Comparison of ENCODE assay signal across 26 mouse cellular contexts in the genomic region with DNA sequence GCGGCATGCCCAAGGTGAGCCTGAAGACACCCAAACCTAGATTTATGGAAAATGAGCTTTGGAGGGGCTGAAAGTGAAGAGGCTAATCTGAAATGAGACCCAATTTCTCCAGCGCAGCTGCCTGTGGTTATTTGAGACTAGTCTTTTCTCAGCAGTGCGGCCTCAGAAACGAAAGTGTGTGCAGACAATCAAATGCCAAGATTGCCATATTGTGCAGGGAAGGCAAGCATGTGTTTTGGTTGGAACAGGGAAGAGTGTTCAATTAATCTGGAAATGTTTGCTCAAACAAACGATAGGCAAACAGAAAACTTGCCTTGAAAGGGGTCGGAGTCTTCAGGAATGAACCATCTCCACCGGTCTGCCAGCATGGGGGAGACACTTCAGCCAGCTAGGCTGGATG.
DNase-seq lines count a peak whose midpoint lies in the region; ATAC-seq and TF ChIP-seq lines count a peak whose summit lies in the region.
"Had no signal": no experiment of that assay in that cellular context is flagged by ENCODE, and none has a peak within 500 bp of the region (broad histone marks: within the 10 kb centered on the region; RNA-seq: fewer than 3 reads in every experiment).

No protein-coding gene starts in this region.

- no peaks in the 10 kb centered on the region for H3K36me3 ChIP-seq in forebrain, embryonic 16.5 days (ENCODE audit: control insufficient read depth, insufficient read depth)
- no peaks in the 10 kb centered on the region for H3K36me3 ChIP-seq in forebrain, embryonic 10.5 days (replicated peaks)
- H3K36me3 ChIP-seq in embryonic facial prominence, embryonic 15.5 days, result no peaks in the 10 kb centered on the region
- no peaks in the 10 kb centered on the region for H3K36me3 ChIP-seq in stomach, postnatal 0 days (ENCODE audit: control insufficient read depth, insufficient read depth, low read length)
- H3K36me3 ChIP-seq in kidney, embryonic 16.5 days (ENCODE audit: insufficient read depth, low read length), result no peaks in the 10 kb centered on the region
- H3K36me3 ChIP-seq: heart, embryonic 15.5 days; hindbrain, embryonic 13.5 days; limb, embryonic 15.5 days; midbrain, embryonic 15.5 days; neural tube, embryonic 12.5 days had no signal

- TF ChIP-seq EP300 in stomach, postnatal 0 days (optimal IDR thresholded peaks at IDR 0.05), result no peak

- DNase-seq in forebrain, embryonic 10.5 days (ENCODE audit: extremely low spot score, low spot score), result no peak
- DNase-seq in brain, adult 2 months (ENCODE audit: low read depth, low spot score), result peak; percentile 33
- peak; percentile 14 to 27 for DNase-seq in layer of hippocampus, postnatal 10 days (ENCODE audit: low spot score in 2 of 2)
- DNase-seq in thymus, adult 18-20 months, result no peak
- DNase-seq in stomach, postnatal 0 days (ENCODE audit: low spot score), result no peak
- DNase-seq: adrenal gland, postnatal 36 days; cerebellum, adult 18-20 months; gastrocnemius, postnatal 36 days; heart, postnatal 36 days; kidney, adult 2 months; kidney, postnatal 10 days; lung, embryonic 14.5 days; right cerebral cortex, postnatal 14 days; thymus, postnatal 36 days had no signal

- no peaks in the 10 kb centered on the region for H3K27me3 ChIP-seq in forebrain, embryonic 16.5 days (replicated peaks; ENCODE audit: control insufficient read depth, insufficient read depth, low read length)
- no peaks in the 10 kb centered on the region for H3K27me3 ChIP-seq in forebrain, embryonic 10.5 days (ENCODE audit: poor library complexity, severe bottlenecking)
- H3K27me3 ChIP-seq in embryonic facial prominence, embryonic 15.5 days, result no peaks in the 10 kb centered on the region
- no peaks in the 10 kb centered on the region for H3K27me3 ChIP-seq in stomach, postnatal 0 days (ENCODE audit: control insufficient read depth, insufficient read depth, low read length)
- H3K27me3 ChIP-seq in kidney, embryonic 16.5 days (ENCODE audit: insufficient read depth, low read length), result no peaks in the 10 kb centered on the region
- H3K27me3 ChIP-seq: heart, embryonic 15.5 days; hindbrain, embryonic 13.5 days; limb, embryonic 15.5 days; megakaryocyte, embryonic 14.5 days; midbrain, embryonic 15.5 days; neural tube, embryonic 12.5 days had no signal

- H3K9me3 ChIP-seq in forebrain, embryonic 16.5 days (ENCODE audit: control insufficient read depth, low read length), result no peaks in the 10 kb centered on the region; the same call in 1 of the 2 replicates
- H3K9me3 ChIP-seq in forebrain, embryonic 10.5 days, result no peaks in the 10 kb centered on the region
- H3K9me3 ChIP-seq in embryonic facial prominence, embryonic 15.5 days (replicated peaks), result no peaks in the 10 kb centered on the region
- H3K9me3 ChIP-seq in stomach, postnatal 0 days (ENCODE audit: control insufficient read depth, low read length), result no peaks in the 10 kb centered on the region; the same call in 1 of the 2 replicates
- H3K9me3 ChIP-seq in kidney, embryonic 16.5 days (ENCODE audit: low read length), result no peaks in the 10 kb centered on the region
- H3K9me3 ChIP-seq: heart, embryonic 15.5 days; hindbrain, embryonic 13.5 days; limb, embryonic 15.5 days; midbrain, embryonic 15.5 days; neural tube, embryonic 12.5 days had no signal

- no peaks in the 10 kb centered on the region for H3K4me1 ChIP-seq in forebrain, embryonic 16.5 days (replicated peaks; ENCODE audit: control insufficient read depth, insufficient read depth, low read length)
- H3K4me1 ChIP-seq in forebrain, embryonic 10.5 days, result no peaks in the 10 kb centered on the region
- H3K4me1 ChIP-seq in embryonic facial prominence, embryonic 15.5 days, result 0 out of 2 replicates have a peak, but pooled peaks cover 3% of the 10 kb centered on the region
- no peaks in the 10 kb centered on the region for H3K4me1 ChIP-seq in stomach, postnatal 0 days (replicated peaks; ENCODE audit: control insufficient read depth, insufficient read depth)
- no peaks in the 10 kb centered on the region for H3K4me1 ChIP-seq in kidney, embryonic 16.5 days (ENCODE audit: insufficient read depth, low read length)
- H3K4me1 ChIP-seq: heart, embryonic 15.5 days; hindbrain, embryonic 13.5 days; limb, embryonic 15.5 days; megakaryocyte, embryonic 14.5 days; midbrain, embryonic 15.5 days; neural tube, embryonic 12.5 days had no signal

- H3K9ac ChIP-seq in forebrain, embryonic 16.5 days (replicated peaks; ENCODE audit: low read depth, low read length), result no peak overlapping the region
- H3K9ac ChIP-seq in embryonic facial prominence, embryonic 15.5 days, result no peak overlapping the region
- H3K9ac ChIP-seq in stomach, postnatal 0 days (ENCODE audit: low read length), result no peak overlapping the region
- H3K9ac ChIP-seq in kidney, embryonic 16.5 days (replicated peaks; ENCODE audit: low read length), result no peak overlapping the region
- H3K9ac ChIP-seq: heart, embryonic 15.5 days; hindbrain, embryonic 13.5 days; limb, embryonic 15.5 days; liver, embryonic 14.5 days; lung, embryonic 14.5 days; midbrain, embryonic 15.5 days; neural tube, embryonic 12.5 days had no signal

- no peak overlapping the region for H3K4me2 ChIP-seq in forebrain, embryonic 16.5 days (ENCODE audit: low read length)
- no peak overlapping the region for H3K4me2 ChIP-seq in embryonic facial prominence, embryonic 15.5 days (replicated peaks)
- H3K4me2 ChIP-seq in stomach, postnatal 0 days (replicated peaks; ENCODE audit: low read depth), result no peak overlapping the region
- no peak overlapping the region for H3K4me2 ChIP-seq in kidney, embryonic 16.5 days (replicated peaks; ENCODE audit: low read depth, low read length)
- H3K4me2 ChIP-seq: heart, embryonic 15.5 days; hindbrain, embryonic 13.5 days; limb, embryonic 15.5 days; lung, embryonic 14.5 days; midbrain, embryonic 15.5 days; neural tube, embryonic 12.5 days had no signal

- peak; percentile 43; the same call in 1 of the 2 replicates for ATAC-seq in forebrain, embryonic 16.5 days
- ATAC-seq in embryonic facial prominence, embryonic 15.5 days (ENCODE audit: insufficient number of reproducible peaks, low FRiP score, low TSS enrichment, low read depth), result no peak
- no peak for ATAC-seq in stomach, postnatal 0 days (ENCODE audit: low FRiP score, low TSS enrichment)
- ATAC-seq in kidney, embryonic 16.5 days (ENCODE audit: low FRiP score, low TSS enrichment), result no peak
- ATAC-seq: inflammation-experienced regulatory T-cells, adult 6 months; midbrain, embryonic 15.5 days; Patski had no signal

- WGBS in forebrain, embryonic 16.5 days, result 67% methylated on average over 7 of the region's 7 CpGs
- 92% methylated on average over 7 of the region's 7 CpGs for WGBS in forebrain, embryonic 10.5 days
- WGBS in embryonic facial prominence, embryonic 15.5 days, result 54% methylated on average over 7 of the region's 7 CpGs
- WGBS in stomach, postnatal 0 days, result 72% methylated on average over 7 of the region's 7 CpGs
- WGBS in kidney, embryonic 16.5 days, result 65% methylated on average over 7 of the region's 7 CpGs

- H3K4me3 ChIP-seq in forebrain, embryonic 16.5 days (replicated peaks; ENCODE audit: low read length), result no peak overlapping the region
- no peak overlapping the region for H3K4me3 ChIP-seq in forebrain, embryonic 10.5 days
- H3K4me3 ChIP-seq in embryonic facial prominence, embryonic 15.5 days (replicated peaks), result no peak overlapping the region
- H3K4me3 ChIP-seq in stomach, postnatal 0 days (ENCODE audit: low read depth, low read length), result no peak overlapping the region
- no peak overlapping the region for H3K4me3 ChIP-seq in kidney, embryonic 16.5 days (ENCODE audit: low read length)
- H3K4me3 ChIP-seq: heart, embryonic 15.5 days; hindbrain, embryonic 13.5 days; limb, embryonic 15.5 days; megakaryocyte, embryonic 14.5 days; midbrain, embryonic 15.5 days; neural tube, embryonic 12.5 days had no signal

- no peak overlapping the region for H3K27ac ChIP-seq in forebrain, embryonic 16.5 days (ENCODE audit: low read length)
- no peak overlapping the region for H3K27ac ChIP-seq in forebrain, embryonic 10.5 days
- H3K27ac ChIP-seq in embryonic facial prominence, embryonic 15.5 days (replicated peaks), result peak overlapping the region; percentile 28; the same call in 1 of the 2 replicates
- H3K27ac ChIP-seq in stomach, postnatal 0 days (replicated peaks), result no peak overlapping the region
- H3K27ac ChIP-seq in kidney, embryonic 16.5 days (ENCODE audit: low read length), result no peak overlapping the region
- H3K27ac ChIP-seq: heart, embryonic 15.5 days; hindbrain, embryonic 13.5 days; limb, embryonic 15.5 days; liver, embryonic 14.5 days; midbrain, embryonic 15.5 days; neural tube, embryonic 12.5 days had no signal

- no peak for TF ChIP-seq CTCF in stomach, postnatal 0 days (IDR thresholded peaks at IDR 0.05; ENCODE audit: low read depth)

Comparison
In these comparisons a context has a peak if more than half of its experiments do, and no peak if none do; other contexts are left out.
1. DNase-seq: peak in brain, adult 2 months (single experiment) and layer of hippocampus, postnatal 10 days (2 of 2); none in forebrain, embryonic 10.5 days (single experiment), thymus, adult 18-20 months (0 of 2) and stomach, postnatal 0 days (single experiment).